Mouse (Mus musculus) kidney, adult 2 months (tissue): ENCODE measurements around the gene Hspd1.

Experiments used
- CTCF ChIP-seq: fragments of 200-500 bp; conservative IDR thresholded peaks from 2 replicates; pipeline ENCODE4 v1.5.1; 2011; ENCODE audit warnings: low read depth, mild to moderate bottlenecking, control low read depth, low read length, moderate library complexity, mixed read lengths; ENCODE audit not compliant: insufficient read depth, insufficient read length
- POLR2A ChIP-seq: fragments of 200-500 bp; IDR thresholded peaks from one replicate; pipeline ENCODE4 v1.6.1; 2011; ENCODE audit warnings: low read depth, low read length, control low read depth

- TF ChIP-seq CTCF (no peak), POLR2A (no peak)
These were observed 26.9 kb downstream of the Hspd1 start for GRCm38 (mm10) chr1:55061099-55061498.
